Mouse (Mus musculus) adrenal gland (tissue): ENCODE measurements at regions not wholly inside any gene's neighbourhood (a gene's known extent, or its start where the extent isn't known, plus 50 kb on each side); places are given as distances from the start of the nearest gene placed in this dataset.

Experiments
- intact Hi-C: fragments of 180-260 bp; cut with DNase I; formaldehyde crosslinking; loops from one replicate; pipeline ENCODE4 v1.15.1; 2025

DNA sequence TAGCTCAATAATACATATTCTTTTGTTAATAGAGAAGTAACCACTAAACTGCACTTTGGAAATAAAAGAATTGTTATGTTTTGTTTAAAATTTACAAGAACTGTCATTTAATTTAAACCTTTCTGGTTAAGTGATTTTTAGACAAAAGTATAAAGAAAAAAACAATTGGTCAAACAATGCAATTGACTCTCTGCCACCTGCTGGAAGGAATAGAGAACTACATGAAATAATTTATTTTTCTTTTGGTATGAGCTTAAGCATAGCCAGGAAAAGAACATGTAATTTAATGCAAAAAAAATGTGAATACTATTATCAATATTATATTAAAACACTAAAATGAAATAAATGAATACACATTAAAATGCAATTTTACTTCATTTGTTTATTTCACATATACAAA, 465.5 kb upstream of the Pcdh10 start:
- intact Hi-C loops = loop anchor here (5.0 kb wide), 1 partner anchor 1130 kb away; no protein-coding TSS in a partner anchor

GRCm38 (mm10) chr3:44914321-44914720, 463.9 kb upstream of the Pcdh10 start:
- intact Hi-C loops = loop anchor here (5.0 kb wide), 1 partner anchor 1132 kb away; no protein-coding TSS in a partner anchor
